Mouse (Mus musculus): ENCODE data around the gene Nr5a2.

The Nr5a2 gene

GRCm38 (mm10) chr1:136909494-136910037, 50.7 kb downstream of the Nr5a2 start:
- no peak for DNase-seq

DNA sequence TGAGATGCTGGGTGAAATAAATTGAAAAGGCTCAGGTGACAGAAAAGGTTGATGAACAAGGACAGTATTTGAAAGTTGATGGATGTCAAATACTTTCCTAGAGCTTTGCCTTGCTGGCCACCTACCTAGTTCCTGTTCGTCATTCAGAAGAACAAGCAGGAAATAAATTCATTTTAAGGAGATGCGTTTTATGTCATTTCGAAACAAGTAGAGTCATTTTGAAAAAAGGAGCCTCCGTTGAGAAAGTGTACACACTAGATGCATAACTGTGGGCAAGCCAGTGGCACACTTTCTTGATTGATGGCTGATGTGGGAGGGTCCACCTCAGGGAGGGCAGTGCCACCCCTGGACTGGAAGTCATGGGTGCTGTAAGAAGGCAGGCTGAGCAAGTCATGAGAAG, 62.1 kb downstream of the Nr5a2 start:
- no peak for DNase-seq

GRCm38 (mm10) chr1:136896351-136896750, 63.9 kb downstream of the Nr5a2 start:
- DNase-seq, result peak; percentile 16 to 24

DNA sequence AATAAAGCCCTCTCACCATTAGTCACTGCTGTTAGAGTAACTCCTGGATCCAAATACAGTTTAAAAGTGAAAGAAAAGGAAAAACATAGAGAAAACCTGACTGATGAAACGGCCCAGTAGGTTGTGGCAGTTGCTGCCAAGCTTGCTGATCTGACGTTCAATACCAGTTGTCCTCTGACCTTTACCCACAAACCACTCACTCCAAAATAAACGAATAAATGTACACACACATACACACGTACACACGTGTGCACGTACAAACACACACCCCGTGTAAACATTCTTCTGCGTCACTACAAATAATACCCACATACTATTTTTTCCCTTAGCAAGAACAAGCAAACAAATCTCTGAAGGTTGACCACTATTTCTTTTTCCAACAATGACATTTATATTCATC, 64.4 kb downstream of the Nr5a2 start:
- DNase-seq, result no peak

- DNase-seq, result no peak
Observed at GRCm38 (mm10) chr1:136894753-136895152, 65.5 kb downstream of the Nr5a2 start.

- DNase-seq, result no peak
Observed at GRCm38 (mm10) chr1:136893162-136893561, 67.1 kb downstream of the Nr5a2 start.

- DNase-seq, result no peak
Observed at GRCm38 (mm10) chr1:136890439-136890838, 69.8 kb downstream of the Nr5a2 start.

DNA sequence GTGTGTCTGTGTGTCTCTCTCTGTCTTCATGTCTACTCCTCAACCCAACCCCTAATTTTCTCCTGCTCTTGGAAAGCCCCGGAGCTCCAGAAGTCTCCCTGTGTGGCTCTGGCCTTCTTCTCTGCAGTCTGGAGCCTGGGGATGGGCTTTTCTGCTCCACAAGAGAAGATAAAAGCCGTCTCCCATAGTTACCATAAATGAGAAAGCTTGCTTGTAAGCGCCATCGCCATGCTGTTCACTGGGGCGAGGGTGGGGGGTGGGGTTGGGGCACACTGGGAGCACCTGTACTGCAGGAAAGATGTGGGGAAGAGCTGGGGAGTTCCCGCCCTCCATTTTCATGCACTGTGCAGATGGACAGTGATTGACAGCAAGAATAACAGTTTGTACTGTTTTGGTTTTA, 71.5 kb downstream of the Nr5a2 start:
- no peak for DNase-seq

GRCm38 (mm10) chr1:136886678-136887077, 73.6 kb downstream of the Nr5a2 start:
- peak in 1 of 2 experiments; percentile 10 for DNase-seq

GRCm38 (mm10) chr1:136883458-136884174, 76.6 kb downstream of the Nr5a2 start:
- no peak for DNase-seq

DNA sequence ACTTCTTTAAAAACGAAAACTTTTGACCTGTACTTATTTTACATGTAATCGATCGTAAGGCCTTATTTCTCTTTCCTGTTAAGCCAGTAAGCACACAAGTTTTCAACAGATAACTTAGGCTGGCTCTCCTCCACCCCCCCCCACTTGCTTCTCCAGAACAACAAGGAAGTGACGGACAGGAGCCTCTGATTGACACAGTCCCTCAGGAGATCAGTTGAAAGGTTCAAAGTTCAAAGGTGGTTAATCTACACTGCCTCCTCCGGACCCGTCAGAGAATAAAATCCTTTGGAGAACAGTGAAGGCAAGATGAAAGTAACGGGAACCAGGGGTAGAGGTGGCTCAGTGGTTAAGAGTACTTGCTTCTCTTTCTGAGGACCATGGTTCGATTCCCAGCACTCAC, 80.0 kb downstream of the Nr5a2 start:
- DNase-seq, result no peak

- DNase-seq, result no peak
Observed at GRCm38 (mm10) chr1:136875006-136875405, 85.2 kb downstream of the Nr5a2 start.

DNA sequence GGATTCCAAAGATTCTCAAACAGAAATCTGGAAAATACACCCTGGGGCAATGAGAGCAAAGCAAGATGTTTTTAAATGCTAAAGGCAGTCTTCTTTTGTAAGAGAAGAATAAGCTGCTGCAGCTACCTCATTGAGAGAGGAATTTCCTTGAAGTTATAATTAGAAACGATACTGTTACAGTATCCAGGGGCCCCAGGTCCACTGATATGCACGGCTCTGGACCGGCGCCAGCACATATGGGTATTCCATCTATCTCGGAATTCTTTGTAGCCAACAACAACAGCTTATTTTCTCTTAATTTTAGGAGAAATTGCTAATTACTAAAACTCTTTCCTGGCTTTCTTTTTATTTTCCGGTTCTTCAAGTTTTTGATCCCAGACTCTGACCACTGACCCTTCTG, 91.3 kb downstream of the Nr5a2 start:
- DNase-seq, result peak in 1 of 2 experiments; percentile 18

- no peak for DNase-seq
Observed at GRCm38 (mm10) chr1:136868285-136868684, 92.0 kb downstream of the Nr5a2 start.

DNA sequence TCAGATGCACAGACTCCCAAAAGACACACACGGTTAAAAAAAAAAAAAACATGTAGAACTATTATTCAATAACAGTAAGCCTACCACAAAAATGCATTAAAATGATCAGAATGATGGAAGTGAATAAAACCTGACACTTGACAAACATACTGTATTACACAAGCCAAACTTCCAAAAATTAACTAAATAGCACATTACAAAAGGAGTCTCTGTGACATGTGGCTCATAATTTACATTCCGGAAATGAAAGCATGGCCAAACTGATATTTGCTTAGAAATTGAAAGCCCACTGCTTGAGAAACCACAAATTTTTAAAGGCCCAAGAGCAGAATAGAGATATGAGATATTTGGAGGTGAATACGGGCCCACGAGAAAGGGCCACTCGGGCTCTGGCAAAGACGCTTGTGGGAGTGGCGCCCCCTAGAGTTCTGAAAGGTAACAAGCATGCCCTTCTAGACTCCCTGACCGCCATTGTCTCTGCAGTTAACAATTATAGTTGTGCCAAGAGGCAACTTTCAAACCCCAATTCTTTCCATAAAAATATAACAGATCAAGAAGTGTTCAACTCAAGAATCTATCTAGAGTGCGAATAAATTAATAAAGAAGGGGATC, 93.7 kb downstream of the Nr5a2 start:
- DNase-seq, result peak; percentile 41 to 49

DNA sequence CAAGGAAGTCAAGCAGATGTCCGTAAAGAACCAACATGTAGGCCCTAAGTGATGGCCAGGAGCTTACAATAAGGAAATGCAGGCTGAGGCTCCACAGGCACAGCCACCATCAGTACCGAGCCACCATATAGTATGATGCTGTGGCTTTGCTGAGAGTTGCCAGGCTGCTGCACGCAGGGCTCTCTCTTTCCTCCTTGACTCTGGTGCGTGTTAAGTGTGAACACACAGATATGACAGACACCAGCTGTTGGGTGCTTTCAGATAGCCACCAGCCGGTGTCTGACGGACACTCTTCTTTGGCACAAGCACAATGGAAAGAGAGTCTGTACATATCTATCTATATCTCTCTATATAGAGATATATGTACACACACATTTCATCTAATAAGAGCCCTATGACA, 97.0 kb downstream of the Nr5a2 start:
- no peak for DNase-seq

DNA sequence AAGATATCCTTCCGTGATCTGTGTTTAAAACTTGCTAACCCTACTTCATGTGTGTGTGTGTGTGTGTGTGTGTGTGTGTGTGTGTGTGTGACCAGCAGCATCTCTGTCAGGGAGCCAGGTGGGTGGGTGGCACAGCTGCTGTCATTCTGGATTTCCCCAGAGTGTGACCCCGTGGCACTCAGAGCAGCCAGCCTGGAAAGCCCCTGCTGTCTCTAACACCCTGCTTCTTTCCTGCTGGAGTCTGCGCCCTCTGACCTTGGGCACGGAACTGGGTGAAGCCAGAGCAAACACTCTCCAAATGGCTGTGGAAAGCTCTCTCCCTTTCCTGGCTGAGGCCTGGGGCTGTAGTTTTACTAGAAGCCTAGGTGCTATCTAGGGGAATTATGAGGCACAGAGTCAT, 100.8 kb downstream of the Nr5a2 start:
- peak in 1 of 2 experiments; percentile 17 for DNase-seq

DNA sequence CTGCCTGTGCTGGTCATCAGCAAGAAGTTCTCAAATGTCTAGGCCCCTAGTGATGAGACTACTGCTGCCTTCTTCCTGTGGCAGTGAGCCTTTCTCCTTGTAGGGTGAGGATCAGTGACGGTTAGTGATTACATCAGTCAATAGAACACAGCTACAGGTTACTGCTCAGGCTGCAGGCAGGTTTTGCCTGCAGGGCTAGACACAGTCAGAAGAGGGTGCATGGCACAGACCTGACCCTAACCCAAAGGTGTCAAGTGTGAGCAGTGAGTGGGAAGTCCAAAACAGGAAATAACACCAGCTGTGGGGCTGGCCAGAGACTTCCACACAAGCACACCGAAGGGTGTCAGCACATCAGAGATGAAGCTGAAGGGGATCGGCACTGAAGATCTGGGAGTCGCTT, 101.5 kb downstream of the Nr5a2 start:
- DNase-seq, result no peak

DNA sequence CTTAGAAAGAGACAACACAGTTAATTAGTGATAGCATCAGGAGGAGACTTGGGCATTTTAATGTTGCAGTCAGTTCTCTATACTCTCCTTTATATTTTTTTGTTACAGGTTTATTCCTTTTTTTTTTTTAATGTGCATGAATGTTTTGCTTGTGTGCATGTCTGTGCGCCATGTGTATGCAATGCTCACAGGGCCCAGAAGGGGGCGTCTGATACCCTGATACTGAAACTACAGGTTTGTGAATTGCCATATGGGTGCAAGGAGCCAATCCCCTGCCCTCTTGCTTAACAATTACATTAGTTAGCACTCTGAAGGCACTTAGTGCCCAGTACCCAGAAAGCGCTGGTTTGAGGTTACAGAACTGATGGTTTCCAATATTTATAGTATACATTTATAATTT, 104.1 kb downstream of the Nr5a2 start:
- DNase-seq, result no peak

GRCm38 (mm10) chr1:136848791-136849190, 111.5 kb downstream of the Nr5a2 start:
- DNase-seq, result no peak

- peak; percentile 63 to 66 for DNase-seq
Observed at GRCm38 (mm10) chr1:136846081-136846480, 114.2 kb downstream of the Nr5a2 start.

GRCm38 (mm10) chr1:136845341-136845740, 114.9 kb downstream of the Nr5a2 start:
- DNase-seq, result peak in 1 of 2 experiments; percentile 24

DNA sequence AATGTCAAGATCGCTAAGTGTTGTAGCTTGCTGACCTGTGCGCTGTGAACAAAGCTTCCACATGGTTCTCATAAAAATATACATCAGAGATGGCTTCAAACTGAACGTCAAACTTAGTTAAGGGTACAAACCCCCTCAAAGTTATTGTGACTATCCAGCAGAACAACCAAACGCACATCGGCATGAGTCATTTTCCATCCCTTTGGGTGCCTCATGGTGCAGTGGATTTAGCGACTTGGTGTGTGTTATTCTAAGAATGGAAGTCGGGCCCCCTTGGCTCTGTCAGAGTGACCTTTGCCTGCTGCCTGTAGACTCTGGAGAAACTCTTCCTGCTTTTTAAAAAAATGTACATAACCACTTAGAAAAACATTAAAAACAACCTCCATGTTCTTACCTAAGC, 119.7 kb downstream of the Nr5a2 start:
- no peak for DNase-seq

- no peak for DNase-seq
Observed at GRCm38 (mm10) chr1:136839202-136839601, 121.0 kb downstream of the Nr5a2 start.

Data from cerebellum, postnatal 10 days (tissue).